Mouse (Mus musculus) kidney, adult 2 months (tissue): ENCODE measurements around the gene Abhd17b. TPM values are rescaled to one million over a fixed set of nuclear protein-coding genes. Genes with fewer than 3 reads are reported as not detected.

Source experiments
- DNase-seq: peaks from one replicate; pipeline ENCODE4 v3.0.0; 2021
- H3K27ac ChIP-seq: fragments of 200-500 bp; 2 replicates; pipeline ENCODE4 v1.5.1; 2012; ENCODE audit warnings: low read depth, low read length, control low read depth, inconsistent platforms; ENCODE audit not compliant: insufficient read depth
- H3K27me3 ChIP-seq: fragments of 200-500 bp; replicated peaks from 2 replicates; pipeline ENCODE4 v1.6.1; 2012; ENCODE audit warnings: mild to moderate bottlenecking, moderate library complexity, low read length, inconsistent platforms; ENCODE audit not compliant: control insufficient read depth, insufficient read depth
- H3K36me3 ChIP-seq: fragments of 200-500 bp; 2 replicates; pipeline ENCODE4 v1.6.1; 2012; ENCODE audit warnings: mild to moderate bottlenecking, moderate library complexity, low read length, inconsistent platforms; ENCODE audit not compliant: control insufficient read depth, insufficient read depth
- H3K4me1 ChIP-seq: fragments of 200-500 bp; 2 replicates; pipeline ENCODE4 v1.6.1; 2011; ENCODE audit warnings: low read length; ENCODE audit not compliant: control insufficient read depth, insufficient read depth
- H3K4me3 ChIP-seq: fragments of 200-500 bp; 2 replicates; pipeline ENCODE4 v1.5.1; 2011; ENCODE audit warnings: mild to moderate bottlenecking, low read depth, low read length, control low read depth; ENCODE audit not compliant: insufficient read depth
- CTCF ChIP-seq: fragments of 200-500 bp; conservative IDR thresholded peaks from 2 replicates; pipeline ENCODE4 v1.5.1; 2011; ENCODE audit warnings: low read depth, mild to moderate bottlenecking, control low read depth, low read length, moderate library complexity, mixed read lengths; ENCODE audit not compliant: insufficient read depth, insufficient read length
- POLR2A ChIP-seq: fragments of 200-500 bp; IDR thresholded peaks from one replicate; pipeline ENCODE4 v1.6.1; 2011; ENCODE audit warnings: low read depth, low read length, control low read depth
- WGBS: fragments of 180-500 bp; shearing (Covaris S2); methylation state at CpG from one replicate; pipeline ENCODE4 v1.1.7; 2018; 5-methylcytosine and 5-hydroxymethylcytosine counted together
- polyA plus RNA-seq: library from polyadenylated mRNA; depleted of rRNA; stranded (reverse); fragments of >200 nt; gene quantifications from 2 replicates; pipeline ENCODE4 v1.2.3, GENCODE M21; 2012

The Abhd17b gene
- polyA plus RNA-seq, 1 experiment, result 11.1 TPM

- no peak overlapping the region for H3K27ac ChIP-seq
- WGBS, result 68% methylated on average over 3 of the region's 3 CpGs
Observed at GRCm38 (mm10) chr19:21680091-21680490, 27.1 kb downstream of the Abhd17b start.

GRCm38 (mm10) chr19:21680986-21681385, 28.0 kb downstream of the Abhd17b start:
- TF ChIP-seq CTCF (no peak), POLR2A (no peak)
- peaks cover 2% of the 10 kb centered on the region; the same call in 1 of the 2 replicates for H3K36me3 ChIP-seq
- H3K27me3 ChIP-seq, result no peaks in the 10 kb centered on the region
- H3K4me3 ChIP-seq, result no peak overlapping the region
- no peak overlapping the region for H3K27ac ChIP-seq
- no peaks in the 10 kb centered on the region for H3K4me1 ChIP-seq
- 96% methylated on average over 10 of the region's 10 CpGs for WGBS
- DNase-seq, result no peak

More at GRCm38 (mm10) chr19:21680091-21680490, 27.1 kb downstream of the Abhd17b start:
- DNase-seq, result peak; percentile 74
- TF ChIP-seq CTCF (no peak), POLR2A (no peak)
- H3K4me3 ChIP-seq, result no peak overlapping the region
- H3K4me1 ChIP-seq, result no peaks in the 10 kb centered on the region
- H3K27me3 ChIP-seq, result no peaks in the 10 kb centered on the region
- H3K36me3 ChIP-seq, result peaks cover 2% of the 10 kb centered on the region; the same call in 1 of the 2 replicates

GRCm38 (mm10) chr19:21713260-21714031, 60.5 kb downstream of the Abhd17b start:
- Histone ChIP-seq H3K36me3 (no peaks in the 10 kb centered on the region), H3K27ac (peak overlapping the region; percentile 8; the same call in 1 of the 2 replicates), H3K4me3 (peak overlapping the region; percentile 1; the same call in 1 of the 2 replicates), H3K27me3 (no peaks in the 10 kb centered on the region), H3K4me1 (peaks cover 3% of the 10 kb centered on the region; the same call in 1 of the 2 replicates)
- TF ChIP-seq CTCF, result no peak
- no peak for TF ChIP-seq POLR2A
- peak; percentile 67 for DNase-seq
- 77% methylated on average over 3 of the region's 3 CpGs for WGBS

- DNase-seq, result peak; percentile 29
- Histone ChIP-seq H3K27me3 (no peaks in the 10 kb centered on the region), H3K27ac (peak overlapping the region; percentile 8), H3K4me3 (no peak overlapping the region), H3K36me3 (no peaks in the 10 kb centered on the region), H3K4me1 (peaks cover 3% of the 10 kb centered on the region; the same call in 1 of the 2 replicates)
- TF ChIP-seq CTCF (no peak), POLR2A (no peak)
- 32% methylated on average over 10 of the region's 10 CpGs for WGBS
Observed at GRCm38 (mm10) chr19:21714278-21714883, 61.4 kb downstream of the Abhd17b start.

GRCm38 (mm10) chr19:21715005-21715442, 62.0 kb downstream of the Abhd17b start:
- Histone ChIP-seq H3K4me1 (peaks cover 3% of the 10 kb centered on the region; the same call in 1 of the 2 replicates), H3K27ac (peak overlapping the region; percentile 27; the same call in 1 of the 2 replicates), H3K27me3 (no peaks in the 10 kb centered on the region), H3K4me3 (peak overlapping the region; percentile 26; the same call in 1 of the 2 replicates), H3K36me3 (no peaks in the 10 kb centered on the region)
- WGBS, result 5% methylated on average over 10 of the region's 10 CpGs
- DNase-seq, result peak; percentile 62
- TF ChIP-seq POLR2A (no peak), CTCF (no peak)

- Histone ChIP-seq H3K4me1 (peaks cover 3% of the 10 kb centered on the region; the same call in 1 of the 2 replicates), H3K4me3 (no peak overlapping the region), H3K36me3 (no peaks in the 10 kb centered on the region), H3K27ac (no peak overlapping the region), H3K27me3 (no peaks in the 10 kb centered on the region)
- TF ChIP-seq CTCF (no peak), POLR2A (no peak)
- no peak for DNase-seq
- WGBS, result 67% methylated on average over 9 of the region's 9 CpGs
Observed at GRCm38 (mm10) chr19:21715515-21715914, 62.5 kb downstream of the Abhd17b start.

- H3K4me1 ChIP-seq, result peaks cover 3% of the 10 kb centered on the region; the same call in 1 of the 2 replicates
- 88% methylated on average over 3 of the region's 3 CpGs for WGBS
- DNase-seq, result no peak
- no peak overlapping the region for H3K27ac ChIP-seq
- H3K27me3 ChIP-seq, result no peaks in the 10 kb centered on the region
- TF ChIP-seq CTCF (no peak), POLR2A (no peak)
- H3K36me3 ChIP-seq, result no peaks in the 10 kb centered on the region
- H3K4me3 ChIP-seq, result no peak overlapping the region
Observed at GRCm38 (mm10) chr19:21716456-21716855, 63.5 kb downstream of the Abhd17b start.
